Mouse (Mus musculus) midbrain, embryonic 16.5 days (tissue): ENCODE data around the gene Nup188. TPM values are rescaled to one million over a fixed set of nuclear protein-coding genes. Genes with fewer than 3 reads are reported as not detected.
A peak's percentile ranks its signal among the peaks of the same experiment; 100 is the strongest.

Experiments used
- ATAC-seq: fragments of 200-750 bp; cut with Nextera tagmentation; 2 replicates; pipeline ENCODE4 v1.8.0; 2017; ENCODE audit warnings: moderate TSS enrichment
- H3K27ac ChIP-seq: fragments of 300-500 bp; sonication (generic); 2 replicates; pipeline ENCODE4 v1.5.1; 2014; ENCODE audit warnings: mild to moderate bottlenecking, low read length, mixed read lengths
- H3K27me3 ChIP-seq: fragments of 300-500 bp; sonication (generic); 2 replicates; pipeline ENCODE4 v1.6.1; 2014; ENCODE audit warnings: low read depth, low read length, mixed read lengths; ENCODE audit not compliant: control insufficient read depth, insufficient read depth
- H3K36me3 ChIP-seq: fragments of 300-500 bp; sonication (generic); 2 replicates; pipeline ENCODE4 v1.6.1; 2014; ENCODE audit warnings: mild to moderate bottlenecking, low read length, moderate library complexity, mixed read lengths; ENCODE audit not compliant: control insufficient read depth, insufficient read depth
- H3K4me1 ChIP-seq: fragments of 300-500 bp; sonication (generic); 2 replicates; pipeline ENCODE4 v1.6.1; 2014; ENCODE audit warnings: mild to moderate bottlenecking, low read length, mixed read lengths; ENCODE audit not compliant: control insufficient read depth, insufficient read depth
- H3K4me2 ChIP-seq: fragments of 300-500 bp; sonication (generic); 2 replicates; pipeline ENCODE4 v1.6.1; 2014; ENCODE audit warnings: mild to moderate bottlenecking, low read length, mixed read lengths
- H3K4me3 ChIP-seq: fragments of 300-500 bp; sonication (generic); 2 replicates; pipeline ENCODE4 v1.5.1; 2014; ENCODE audit warnings: low read depth, mild to moderate bottlenecking, low read length, moderate library complexity, mixed read lengths
- H3K9ac ChIP-seq: fragments of 300-500 bp; sonication (generic); 2 replicates; pipeline ENCODE4 v1.6.1; 2014; ENCODE audit warnings: low read depth, low read length, mixed read lengths
- H3K9me3 ChIP-seq: fragments of 300-500 bp; sonication (generic); replicated peaks from 2 replicates; pipeline ENCODE4 v1.6.1; 2014; ENCODE audit warnings: mild to moderate bottlenecking, low read length, mixed read lengths; ENCODE audit not compliant: control insufficient read depth, poor library complexity, severe bottlenecking
- WGBS: fragments of 180-500 bp; shearing (Covaris S2); extraction: QIAGEN DNeasy Blood & Tissue Kit; methylation state at CpG from one replicate; pipeline ENCODE4 v1.1.7; 2014; 5-methylcytosine and 5-hydroxymethylcytosine counted together
- polyA plus RNA-seq: library from polyadenylated mRNA; unstranded; fragments of >200 nt; fragmentation: Nextera tagmentation; extraction: Ambion mirVana; gene quantifications from 2 replicates; pipeline ENCODE4 v1.2.1, GENCODE M21; 2015

The Nup188 gene
- polyA plus RNA-seq, 1 experiment from 2014 or later = 18.9 TPM

- Histone ChIP-seq H3K9ac (no peak overlapping the region), H3K9me3 (no peaks in the 10 kb centered on the region), H3K27me3 (no peaks in the 10 kb centered on the region), H3K36me3 (peaks cover 2% of the 10 kb centered on the region), H3K27ac (no peak overlapping the region; the same call in 1 of the 2 replicates), H3K4me2 (no peak overlapping the region), H3K4me1 (0 out of 2 replicates have a peak, but pooled peaks cover 2% of the 10 kb centered on the region), H3K4me3 (no peak overlapping the region)
- WGBS = 90% methylated on average over 17 of the region's 17 CpGs
- ATAC-seq = no peak
These were observed 16.8 kb upstream of the Nup188 start for GRCm38 (mm10) chr2:30269241-30269990.

DNA sequence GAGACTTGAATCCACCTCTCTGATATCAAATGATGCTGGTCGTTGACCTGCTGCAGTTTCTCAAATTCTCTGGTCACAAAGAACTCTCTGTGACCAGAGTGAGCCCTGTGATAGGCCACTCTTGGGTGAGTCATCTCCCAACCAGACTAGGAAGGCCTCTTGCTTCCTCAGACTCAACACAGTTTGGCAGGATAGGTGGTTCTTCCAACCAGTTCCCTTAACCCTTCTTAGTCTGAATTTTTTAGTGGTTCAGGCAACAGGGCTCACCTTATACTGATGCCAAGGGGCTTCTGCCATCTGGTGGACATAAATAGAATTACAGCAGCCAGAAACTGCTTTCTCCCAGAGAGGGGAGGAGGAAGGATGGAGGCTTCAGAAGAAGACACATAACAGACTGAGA is 16.1 kb upstream of the Nup188 start:
- H3K4me3 ChIP-seq = no peak overlapping the region
- H3K9me3 ChIP-seq = no peaks in the 10 kb centered on the region
- no peak overlapping the region for H3K4me2 ChIP-seq
- no peak overlapping the region; the same call in 1 of the 2 replicates for H3K27ac ChIP-seq
- WGBS = 79% methylated on average over 1 of the region's 1 CpGs
- peak; percentile 80 for ATAC-seq
- H3K27me3 ChIP-seq = no peaks in the 10 kb centered on the region
- peaks cover 2% of the 10 kb centered on the region for H3K36me3 ChIP-seq
- 0 out of 2 replicates have a peak, but pooled peaks cover 2% of the 10 kb centered on the region for H3K4me1 ChIP-seq
- no peak overlapping the region for H3K9ac ChIP-seq

DNA sequence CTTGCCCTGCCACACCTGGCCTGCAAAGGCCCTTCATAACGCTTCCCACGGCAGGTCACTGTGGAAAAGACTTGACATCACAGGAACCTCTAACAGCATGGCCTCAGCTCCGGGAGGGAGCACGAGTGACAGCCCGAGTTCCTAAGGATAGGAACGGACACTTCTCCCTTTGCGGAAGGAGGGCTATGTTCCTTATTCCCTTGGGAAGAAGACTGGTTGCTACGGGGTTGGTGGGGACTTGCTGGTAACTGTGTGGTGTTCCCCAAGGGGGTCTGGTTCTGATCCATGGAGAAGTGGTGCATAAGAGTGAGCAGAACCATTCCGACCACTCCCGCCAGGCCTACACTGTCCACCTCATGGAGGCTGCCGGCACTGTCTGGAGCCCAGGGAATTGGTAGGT is 5.5 kb upstream of the Nup188 start, which contains the start of gene Gm28038:
TSS of gene Gm28038 (plus strand) at position 301 of the 400 bp plus-strand sequence.
- H3K9ac ChIP-seq = no peak within 1 kb of the TSS
- no peaks in the 10 kb centered on the region for H3K9me3 ChIP-seq
- no peak within 1 kb of the TSS for H3K4me2 ChIP-seq
- peaks cover 8% of the 10 kb centered on the region for H3K4me1 ChIP-seq
- H3K27me3 ChIP-seq = no peaks in the 10 kb centered on the region
- 95% methylated on average over 11 of the region's 11 CpGs for WGBS
- peaks cover 4% of the 10 kb centered on the region; the same call in 1 of the 2 replicates for H3K36me3 ChIP-seq
- H3K27ac ChIP-seq = no peak within 1 kb of the TSS
- no peak for ATAC-seq
- no peak within 1 kb of the TSS for H3K4me3 ChIP-seq

DNA sequence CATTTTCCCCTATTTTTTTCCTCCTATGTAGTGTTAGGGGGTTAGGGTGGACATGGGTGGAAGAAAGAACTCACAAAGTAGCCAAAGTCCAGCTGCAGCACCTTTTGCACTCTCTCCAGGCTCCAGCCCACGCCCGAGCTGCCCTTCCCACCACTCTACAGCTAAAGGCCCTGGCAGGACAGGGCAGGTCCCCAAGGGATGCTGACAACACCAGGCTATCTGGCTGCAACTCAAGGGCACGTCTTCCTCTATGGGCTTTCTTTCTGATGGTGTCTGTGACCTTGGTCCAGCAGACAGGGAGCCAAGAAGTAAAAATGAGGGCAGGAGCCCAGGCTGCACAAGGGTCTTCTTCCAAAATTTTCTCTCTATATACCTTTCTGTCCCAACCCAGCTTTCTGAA is 4.5 kb upstream of the Nup188 start:
- Histone ChIP-seq H3K27ac (no peak overlapping the region), H3K9ac (no peak overlapping the region)

DNA sequence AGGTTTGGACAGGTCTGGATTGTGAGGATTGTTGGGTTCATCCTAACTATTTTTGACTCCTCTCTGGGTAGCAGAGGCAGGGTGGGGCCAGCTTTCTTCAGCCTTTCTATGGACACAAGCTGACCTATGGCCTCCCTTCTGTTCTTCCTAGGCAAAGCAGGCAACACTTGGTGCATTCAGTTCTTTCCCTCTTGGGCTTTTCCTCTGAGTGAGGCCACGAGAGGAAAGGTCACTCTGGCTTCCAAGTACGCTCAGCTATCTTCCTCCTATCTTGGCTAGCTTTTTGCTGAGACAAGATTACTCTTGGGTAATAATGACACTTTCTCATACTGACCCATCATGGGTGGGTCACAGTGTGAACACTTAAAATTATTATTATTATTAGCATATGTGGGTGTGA is 3.0 kb upstream of the Nup188 start:
- H3K27me3 ChIP-seq = no peaks in the 10 kb centered on the region
- WGBS = 94% methylated on average over 2 of the region's 2 CpGs
- H3K9me3 ChIP-seq = no peaks in the 10 kb centered on the region
- H3K4me1 ChIP-seq = peaks cover 17% of the 10 kb centered on the region
- H3K27ac ChIP-seq = no peak overlapping the region
- no peak for ATAC-seq
- no peak overlapping the region for H3K4me3 ChIP-seq
- H3K36me3 ChIP-seq = peaks cover 5% of the 10 kb centered on the region; the same call in 1 of the 2 replicates
- no peak overlapping the region for H3K4me2 ChIP-seq
- H3K9ac ChIP-seq = no peak overlapping the region

More for the DNA sequence above, 4.5 kb upstream of the Nup188 start:
- Histone ChIP-seq H3K4me3 (no peak overlapping the region), H3K4me2 (no peak overlapping the region), H3K36me3 (peaks cover 4% of the 10 kb centered on the region; the same call in 1 of the 2 replicates), H3K9me3 (no peaks in the 10 kb centered on the region), H3K4me1 (peaks cover 8% of the 10 kb centered on the region), H3K27me3 (no peaks in the 10 kb centered on the region)
- 81% methylated on average over 3 of the region's 3 CpGs for WGBS
- no peak for ATAC-seq

DNA sequence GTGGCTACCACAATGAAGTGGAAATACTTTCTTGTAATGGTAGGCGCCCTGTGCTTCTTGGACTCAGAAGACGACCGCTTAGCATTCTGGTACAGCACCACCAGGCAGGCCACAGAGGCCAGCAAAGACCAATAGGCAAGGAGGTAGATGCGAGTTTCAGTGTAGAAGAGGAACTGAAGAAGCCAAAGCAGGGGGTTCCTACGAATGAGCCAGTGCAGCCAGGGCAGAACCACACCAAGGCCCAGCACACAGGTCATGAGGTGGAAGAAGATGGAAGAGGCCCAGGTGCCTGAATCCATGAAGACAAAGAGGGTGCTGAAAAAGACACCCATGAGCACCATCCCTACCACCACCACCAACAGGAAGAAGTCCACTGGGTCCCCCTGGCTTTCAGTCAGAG is 1.2 kb upstream of the Nup188 start:
- Histone ChIP-seq H3K9me3 (no peaks in the 10 kb centered on the region), H3K36me3 (peaks cover 3% of the 10 kb centered on the region; the same call in 1 of the 2 replicates), H3K4me2 (peak overlapping the region; percentile 91), H3K27me3 (no peaks in the 10 kb centered on the region), H3K9ac (no peak overlapping the region), H3K4me3 (peak overlapping the region; percentile 90), H3K27ac (no peak overlapping the region), H3K4me1 (peaks cover 17% of the 10 kb centered on the region)
- 86% methylated on average over 5 of the region's 5 CpGs for whole genome bisulfite sequencing
- no peak for ATAC-seq

- peak overlapping the region; percentile 89 for H3K9ac ChIP-seq
- 0 out of 2 replicates have a peak, but pooled peaks cover 2% of the 10 kb centered on the region for H3K36me3 ChIP-seq
- peak overlapping the region; percentile 53 for H3K27ac ChIP-seq
- WGBS = 16% methylated on average over 38 of the region's 38 CpGs
- H3K4me3 ChIP-seq = peak overlapping the region; percentile 90
- ATAC-seq = peak; percentile 27
- H3K4me2 ChIP-seq = peak overlapping the region; percentile 91
- no peaks in the 10 kb centered on the region for H3K9me3 ChIP-seq
- peaks cover 17% of the 10 kb centered on the region for H3K4me1 ChIP-seq
- no peaks in the 10 kb centered on the region for H3K27me3 ChIP-seq
These were observed 598 bp upstream of the Nup188 start for GRCm38 (mm10) chr2:30285416-30286181.

DNA sequence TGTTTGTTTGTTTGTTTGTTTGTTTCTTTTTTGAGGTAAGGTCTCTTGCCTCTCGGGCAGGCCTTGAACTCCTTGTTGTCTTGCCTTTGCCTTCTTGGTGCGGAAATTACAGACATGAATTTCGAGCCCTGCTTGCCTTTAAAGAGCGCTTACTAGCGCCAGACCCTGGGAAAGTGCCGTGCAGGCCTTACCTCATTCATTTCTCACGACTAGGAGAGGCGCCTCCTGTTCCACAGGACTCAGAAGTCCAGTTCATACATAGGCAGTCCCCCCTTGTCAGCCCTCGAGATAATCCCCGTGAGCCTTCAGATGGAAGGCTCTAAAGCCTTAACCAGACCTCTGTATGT is 803 bp downstream of the Nup188 start:
- under 1% methylated on average over 10 of the region's 10 CpGs for WGBS

GRCm38 (mm10) chr2:30299525-30299924 is 13.3 kb downstream of the Nup188 start:
- no peaks in the 10 kb centered on the region for H3K9me3 ChIP-seq
- no peak overlapping the region for H3K4me2 ChIP-seq
- H3K9ac ChIP-seq = no peak overlapping the region
- H3K27me3 ChIP-seq = no peaks in the 10 kb centered on the region
- 85% methylated on average over 3 of the region's 3 CpGs for WGBS
- no peaks in the 10 kb centered on the region for H3K4me1 ChIP-seq
- H3K27ac ChIP-seq = no peak overlapping the region
- peaks cover 24% of the 10 kb centered on the region for H3K36me3 ChIP-seq
- no peak for ATAC-seq
- no peak overlapping the region for H3K4me3 ChIP-seq

More for the DNA sequence above, 803 bp downstream of the Nup188 start:
- Histone ChIP-seq H3K27me3 (no peaks in the 10 kb centered on the region), H3K27ac (0 out of 2 replicates have a peak overlapping the region, but pooled peaks have one; percentile 67), H3K4me3 (peak overlapping the region; percentile 90), H3K9me3 (no peaks in the 10 kb centered on the region), H3K36me3 (0 out of 2 replicates have a peak, but pooled peaks cover 2% of the 10 kb centered on the region), H3K9ac (peak overlapping the region; percentile 89), H3K4me1 (peaks cover 17% of the 10 kb centered on the region), H3K4me2 (peak overlapping the region; percentile 69)
- ATAC-seq = no peak
